Mouse (Mus musculus) myocyte (in vitro differentiated cells): Measurements from ENCODE around the gene Fam89b. TPM values are rescaled to one million over a fixed set of nuclear protein-coding genes. Genes with fewer than 3 reads are reported as not detected.

Experiments used
- H3K27me3 ChIP-seq: one replicate; pipeline ENCODE4 v1.6.1; 2011; ENCODE audit not compliant: control insufficient read depth, insufficient read depth, insufficient read length
- H3K36me3 ChIP-seq: one replicate; pipeline ENCODE4 v1.6.1; 2011; ENCODE audit not compliant: control insufficient read depth, insufficient read depth
- H3K4me2 ChIP-seq: one replicate; pipeline ENCODE4 v1.6.1; 2011; ENCODE audit warnings: low read depth, control low read depth
- H3K4me3 ChIP-seq: one replicate; pipeline ENCODE4 v1.5.1; 2011; ENCODE audit warnings: mild to moderate bottlenecking, control low read depth, moderate library complexity
- H3K79me2 ChIP-seq: one replicate; pipeline ENCODE4 v1.6.1; 2011; ENCODE audit not compliant: control insufficient read depth, insufficient read depth
- H3ac ChIP-seq: one replicate; pipeline ENCODE4 v1.6.1; 2011; ENCODE audit not compliant: control insufficient read depth, insufficient read length
- CEBPB ChIP-seq: IDR thresholded peaks from 2 replicates; pipeline ENCODE4 v1.6.1; 2011; ENCODE audit warnings: mild to moderate bottlenecking, moderate library complexity; ENCODE audit not compliant: poor library complexity, insufficient read depth, severe bottlenecking
- E2F4 ChIP-seq: IDR thresholded peaks from one replicate; pipeline ENCODE4 v1.6.1; 2011; ENCODE audit warnings: mild to moderate bottlenecking, control low read depth, moderate library complexity; ENCODE audit not compliant: insufficient read depth
- MAX ChIP-seq: IDR thresholded peaks from one replicate; pipeline ENCODE4 v1.6.1; 2011; ENCODE audit warnings: low read depth, mild to moderate bottlenecking, control low read depth
- MYOD1 ChIP-seq, 3 experiments: IDR thresholded peaks; one replicate each; pipeline ENCODE4 v1.6.1; 2011; ENCODE audit warnings: control low read depth in 2 of 3, low read depth in 2 of 3, mild to moderate bottlenecking in 2 of 3, moderate library complexity in 1 of 3; ENCODE audit not compliant: insufficient read length in 2 of 3, control insufficient read depth in 1 of 3
- MYOG ChIP-seq, 3 experiments: IDR thresholded peaks; one replicate each; pipeline ENCODE4 v1.6.1; 2011; ENCODE audit warnings: control low read depth in 2 of 3, low read depth in 2 of 3, mild to moderate bottlenecking in 2 of 3; ENCODE audit not compliant: insufficient read length in 2 of 3, control insufficient read depth in 1 of 3, insufficient read depth in 1 of 3
- POLR2A ChIP-seq: IDR thresholded peaks from one replicate; pipeline ENCODE4 v1.6.1; 2011; ENCODE audit warnings: low read depth, mild to moderate bottlenecking, control low read depth, moderate library complexity; ENCODE audit not compliant: insufficient read length
- POLR2AphosphoS2 ChIP-seq: IDR thresholded peaks from one replicate; pipeline ENCODE4 v1.6.1; 2011; ENCODE audit warnings: low read depth, control low read depth; ENCODE audit not compliant: insufficient read length
- REST ChIP-seq: IDR thresholded peaks from one replicate; pipeline ENCODE4 v1.6.1; 2011; ENCODE audit warnings: mild to moderate bottlenecking, control low read depth, moderate library complexity; ENCODE audit not compliant: insufficient read depth, insufficient read length
- SRF ChIP-seq: IDR thresholded peaks from one replicate; pipeline ENCODE4 v1.6.1; 2011; ENCODE audit warnings: low read depth; ENCODE audit not compliant: control insufficient read depth, insufficient read length
- TCF12 ChIP-seq: IDR thresholded peaks from one replicate; pipeline ENCODE4 v1.6.1; 2011; ENCODE audit warnings: mild to moderate bottlenecking, control low read depth; ENCODE audit not compliant: poor library complexity, insufficient read depth, severe bottlenecking
- TCF3 ChIP-seq: IDR thresholded peaks from one replicate; pipeline ENCODE4 v1.6.1; 2011; ENCODE audit warnings: low read depth, control low read depth; ENCODE audit not compliant: insufficient read length
- USF1 ChIP-seq: IDR thresholded peaks from one replicate; pipeline ENCODE4 v1.6.1; 2011; ENCODE audit warnings: low read depth, mild to moderate bottlenecking, control low read depth, moderate library complexity
- polyA plus RNA-seq: library from polyadenylated mRNA; unstranded; fragments of >200 nt; fragmentation: generic; extraction: Trizol; gene quantifications from one replicate; pipeline ENCODE4 v1.2.1, GENCODE M21; 2012; ENCODE audit warnings: missing spikeins

The Fam89b gene
- polyA plus RNA-seq, 1 experiment = 77.4 TPM

DNA sequence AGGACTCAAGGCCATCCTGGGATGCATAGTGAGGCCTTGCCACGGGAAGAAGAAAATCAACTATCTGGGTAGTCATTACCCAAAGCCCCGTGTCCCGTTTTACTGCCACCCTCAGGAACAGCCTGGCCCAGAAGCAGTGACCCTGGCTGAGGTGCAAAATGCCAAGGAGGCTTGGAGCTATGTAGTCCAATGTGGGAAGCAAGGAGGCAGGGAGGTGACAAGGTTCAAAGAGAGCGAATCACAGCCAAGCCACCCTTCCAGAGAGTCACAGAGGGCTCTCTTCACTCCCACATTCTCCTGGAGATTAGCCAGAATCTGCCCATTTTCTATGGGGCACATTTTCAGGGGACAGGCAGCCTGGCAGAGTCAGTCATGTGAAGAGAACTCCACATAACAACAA is 37.8 kb upstream of the Fam89b start:
- Histone ChIP-seq H3K27me3 (no peaks in the 10 kb centered on the region), H3K4me2 (no peak overlapping the region), H3ac (no peak overlapping the region), H3K79me2 (peaks cover 19% of the 10 kb centered on the region), H3K36me3 (peaks cover 36% of the 10 kb centered on the region), H3K4me3 (no peak overlapping the region)
- TF ChIP-seq TCF12 = no peak
- no peak for TF ChIP-seq E2F4
- no peak for TF ChIP-seq TCF3
- TF ChIP-seq POLR2A = no peak
- no peak for TF ChIP-seq USF1
- TF ChIP-seq MYOD1 (IDR thresholded peaks at IDR 0.05; ENCODE audit: control insufficient read depth in 1 of 3, insufficient read length in 2 of 3, low read depth in 2 of 3) = no peak
- no peak for TF ChIP-seq REST
- TF ChIP-seq MAX = no peak

DNA sequence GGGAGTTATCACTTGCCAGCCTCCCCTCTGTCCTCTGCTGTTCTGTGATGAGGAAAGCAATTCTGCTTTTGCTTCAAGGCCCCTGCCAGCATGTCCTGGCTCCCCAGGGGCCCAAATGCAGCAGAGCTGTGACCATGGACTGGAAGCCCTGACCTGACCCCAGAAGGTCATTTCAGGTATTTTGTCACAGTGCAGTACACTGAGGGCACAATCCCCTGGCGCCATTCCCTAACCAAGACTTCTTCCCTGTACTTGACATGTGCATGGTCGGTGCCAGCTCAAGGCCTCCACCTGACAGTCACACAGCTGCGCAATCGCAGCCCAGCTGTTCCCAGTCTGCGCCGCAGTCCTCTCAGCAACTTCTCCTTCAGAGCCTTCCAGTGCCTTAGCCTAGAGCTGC is 33.7 kb upstream of the Fam89b start:
- Histone ChIP-seq H3ac (no peak overlapping the region), H3K27me3 (no peaks in the 10 kb centered on the region), H3K4me3 (no peak overlapping the region), H3K4me2 (no peak overlapping the region), H3K79me2 (peaks cover 4% of the 10 kb centered on the region), H3K36me3 (peaks cover 35% of the 10 kb centered on the region)
- TF ChIP-seq TCF12 (no peak), POLR2A (no peak), REST (no peak), TCF3 (no peak), USF1 (no peak), SRF (no peak), MAX (no peak), MYOG (IDR thresholded peaks at IDR 0.05; ENCODE audit: control insufficient read depth in 1 of 3, insufficient read depth in 1 of 3, insufficient read length in 2 of 3, low read depth in 2 of 3) (no peak), E2F4 (no peak), MYOD1 (IDR thresholded peaks at IDR 0.05; ENCODE audit: control insufficient read depth in 1 of 3, insufficient read length in 2 of 3, low read depth in 2 of 3) (no peak), CEBPB (no peak), POLR2AphosphoS2 (no peak)

DNA sequence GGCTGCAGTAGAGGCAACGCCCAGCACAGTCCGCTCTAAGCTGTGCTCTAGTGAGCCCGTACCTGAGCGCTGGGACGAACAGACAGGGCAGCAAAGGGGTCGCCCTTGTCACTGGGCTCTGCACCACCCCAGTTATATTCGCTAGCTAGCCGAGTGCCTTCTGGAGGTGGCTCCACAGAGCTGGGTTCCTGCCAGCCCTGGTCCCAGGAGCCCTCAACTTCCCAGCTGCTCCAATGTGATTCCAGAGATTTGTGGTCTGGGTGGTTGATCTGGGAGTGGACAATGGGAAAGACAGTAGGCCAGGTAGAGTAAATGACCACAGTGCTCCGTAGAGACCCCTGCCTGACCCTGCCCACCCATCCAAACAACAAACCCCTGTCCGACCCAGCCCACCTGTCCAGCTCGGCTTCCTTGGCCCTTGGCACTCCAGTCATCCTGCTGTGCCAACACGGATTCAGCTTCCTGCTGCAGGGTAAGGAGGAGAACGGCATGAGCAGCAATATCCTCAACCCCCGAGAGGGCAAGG is 29.5 kb upstream of the Fam89b start:
- Histone ChIP-seq H3K4me2 (no peak overlapping the region), H3K79me2 (no peaks in the 10 kb centered on the region), H3K36me3 (peaks cover 12% of the 10 kb centered on the region), H3ac (no peak overlapping the region), H3K27me3 (no peaks in the 10 kb centered on the region), H3K4me3 (no peak overlapping the region)
- TF ChIP-seq MAX (no peak), POLR2AphosphoS2 (no peak), TCF3 (no peak), MYOG (IDR thresholded peaks at IDR 0.05; ENCODE audit: control insufficient read depth in 1 of 3, insufficient read depth in 1 of 3, insufficient read length in 2 of 3, low read depth in 2 of 3) (no peak), SRF (no peak), USF1 (no peak), CEBPB (no peak), MYOD1 (IDR thresholded peaks at IDR 0.05; ENCODE audit: control insufficient read depth in 1 of 3, insufficient read length in 2 of 3, low read depth in 2 of 3) (no peak), E2F4 (no peak)

DNA sequence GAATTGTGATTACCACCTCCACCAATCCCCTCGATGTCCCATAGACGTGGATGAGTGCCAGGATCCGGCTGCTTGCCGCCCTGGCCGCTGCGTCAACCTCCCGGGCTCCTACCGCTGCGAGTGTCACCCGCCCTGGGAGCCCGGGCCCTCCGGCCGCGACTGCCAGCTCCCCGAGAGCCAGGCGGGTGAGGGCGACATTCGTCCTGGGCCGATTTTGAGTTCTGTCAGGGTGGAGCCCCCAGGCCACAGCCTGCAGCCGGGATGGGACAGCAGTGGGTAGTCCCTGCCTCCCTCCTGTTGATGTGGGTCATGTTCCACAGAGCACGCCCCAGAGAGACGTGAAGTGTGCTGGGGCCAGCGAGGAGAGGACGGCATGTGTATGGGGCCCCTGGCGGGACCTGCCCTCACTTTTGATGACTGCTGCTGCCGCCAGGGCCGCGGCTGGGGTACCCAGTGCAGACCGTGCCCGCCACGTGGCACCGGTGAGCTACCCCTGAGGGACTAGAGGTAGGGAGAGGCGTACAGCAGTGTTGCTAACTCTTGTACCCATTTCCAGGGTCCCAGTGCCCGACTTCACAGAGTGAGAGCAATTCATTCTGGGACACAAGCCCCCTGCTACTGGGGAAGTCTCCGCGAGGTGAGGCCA is 27.7 kb upstream of the Fam89b start:
- peaks cover 8% of the 10 kb centered on the region for H3K36me3 ChIP-seq
- H3K79me2 ChIP-seq = no peaks in the 10 kb centered on the region
- no peak overlapping the region for H3ac ChIP-seq
- no peaks in the 10 kb centered on the region for H3K27me3 ChIP-seq
- no peak overlapping the region for H3K4me2 ChIP-seq
- TF ChIP-seq MYOD1 (IDR thresholded peaks at IDR 0.05; ENCODE audit: control insufficient read depth in 1 of 3, insufficient read length in 2 of 3, low read depth in 2 of 3) (no peak), SRF (no peak), POLR2AphosphoS2 (peak; percentile 75), TCF12 (no peak)
- H3K4me3 ChIP-seq = no peak overlapping the region

DNA sequence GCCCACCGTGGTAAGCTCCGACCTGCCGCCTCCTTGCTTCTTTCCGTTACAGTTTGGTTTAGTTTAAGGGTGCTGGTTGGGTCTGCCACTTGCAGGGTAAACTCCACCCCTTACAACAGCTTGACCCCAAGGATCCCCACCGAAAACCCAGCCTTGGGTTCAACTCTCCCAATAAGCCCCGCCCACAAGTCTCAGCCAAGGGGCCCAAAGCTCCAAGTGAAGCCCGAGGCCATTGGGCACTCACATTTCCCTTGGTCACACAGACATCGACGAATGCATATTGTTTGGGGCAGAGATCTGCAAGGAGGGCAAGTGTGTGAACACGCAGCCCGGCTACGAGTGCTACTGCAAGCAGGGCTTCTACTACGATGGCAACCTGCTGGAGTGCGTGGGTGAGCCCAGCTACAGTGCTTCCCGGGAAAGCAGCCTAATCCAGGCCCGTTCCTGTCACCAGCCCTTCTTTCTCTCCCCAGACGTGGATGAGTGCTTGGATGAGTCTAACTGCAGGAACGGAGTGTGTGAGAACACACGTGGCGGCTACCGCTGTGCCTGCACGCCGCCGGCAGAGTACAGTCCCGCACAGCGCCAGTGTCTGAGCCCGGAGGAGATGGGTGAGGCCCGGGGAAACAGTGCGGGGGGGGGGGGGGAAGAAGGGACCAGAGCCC is 27.0 kb upstream of the Fam89b start:
- H3K27me3 ChIP-seq = no peaks in the 10 kb centered on the region
- TF ChIP-seq TCF3 (no peak), POLR2AphosphoS2 (peak; percentile 57)
- H3ac ChIP-seq = no peak overlapping the region
- H3K4me2 ChIP-seq = no peak overlapping the region
- H3K4me3 ChIP-seq = no peak overlapping the region
- no peaks in the 10 kb centered on the region for H3K79me2 ChIP-seq
- H3K36me3 ChIP-seq = peaks cover 7% of the 10 kb centered on the region
